Mouse (Mus musculus): ENCODE data around the gene Stim2. TPM values are rescaled to one million over a fixed set of nuclear protein-coding genes. Genes with fewer than 3 reads are reported as not detected.

Gene Stim2
- polyA plus RNA-seq, 1 experiment from 2014 or later: 28.0 TPM

GRCm38 (mm10) chr5:54101960-54102359 lies 103.7 kb downstream of the Stim2 start:
- Histone ChIP-seq H3K27ac (no peak overlapping the region), H3K4me2 (replicated peaks) (no peak overlapping the region), H3K27me3 (no peaks in the 10 kb centered on the region), H3K9me3 (replicated peaks) (no peaks in the 10 kb centered on the region), H3K36me3 (0 out of 2 replicates have a peak, but pooled peaks cover 8% of the 10 kb centered on the region), H3K4me3 (no peak overlapping the region), H3K9ac (no peak overlapping the region), H3K4me1 (peaks cover 10% of the 10 kb centered on the region; the same call in 1 of the 2 replicates)
- no peak for ATAC-seq (ENCODE audit: low FRiP score)
- WGBS: 67% methylated on average over 1 of the region's 1 CpGs

GRCm38 (mm10) chr5:54106669-54107068 lies 108.4 kb downstream of the Stim2 start:
- H3K4me2 ChIP-seq (replicated peaks): no peak overlapping the region
- H3K27ac ChIP-seq: no peak overlapping the region
- H3K9ac ChIP-seq: no peak overlapping the region
- WGBS: 89% methylated on average over 4 of the region's 4 CpGs
- no peaks in the 10 kb centered on the region for H3K27me3 ChIP-seq
- no peaks in the 10 kb centered on the region for H3K9me3 ChIP-seq (replicated peaks)
- H3K4me3 ChIP-seq: no peak overlapping the region
- H3K36me3 ChIP-seq: 0 out of 2 replicates have a peak, but pooled peaks cover 8% of the 10 kb centered on the region
- ATAC-seq (ENCODE audit: low FRiP score): no peak
- H3K4me1 ChIP-seq: peaks cover 3% of the 10 kb centered on the region; the same call in 1 of the 2 replicates

GRCm38 (mm10) chr5:54107069-54107468 lies 108.8 kb downstream of the Stim2 start:
- ATAC-seq (ENCODE audit: low FRiP score): no peak
- WGBS: 79% methylated on average over 6 of the region's 6 CpGs

GRCm38 (mm10) chr5:54109096-54109495 lies 110.8 kb downstream of the Stim2 start:
- Histone ChIP-seq H3K4me1 (no peaks in the 10 kb centered on the region), H3K4me2 (replicated peaks) (no peak overlapping the region), H3K9me3 (replicated peaks) (no peaks in the 10 kb centered on the region), H3K27me3 (no peaks in the 10 kb centered on the region), H3K4me3 (no peak overlapping the region), H3K27ac (no peak overlapping the region), H3K9ac (no peak overlapping the region), H3K36me3 (0 out of 2 replicates have a peak, but pooled peaks cover 8% of the 10 kb centered on the region)
- ATAC-seq (ENCODE audit: low FRiP score): no peak
- 97% methylated on average over 5 of the region's 5 CpGs for WGBS

More at GRCm38 (mm10) chr5:54107069-54107468, 108.8 kb downstream of the Stim2 start:
- H3K9ac ChIP-seq: no peak overlapping the region
- no peaks in the 10 kb centered on the region for H3K27me3 ChIP-seq
- no peak overlapping the region for H3K4me2 ChIP-seq (replicated peaks)
- 0 out of 2 replicates have a peak, but pooled peaks cover 8% of the 10 kb centered on the region for H3K36me3 ChIP-seq
- no peak overlapping the region for H3K27ac ChIP-seq
- H3K4me1 ChIP-seq: no peaks in the 10 kb centered on the region
- H3K4me3 ChIP-seq: no peak overlapping the region
- no peaks in the 10 kb centered on the region for H3K9me3 ChIP-seq (replicated peaks)

- Histone ChIP-seq H3K4me1 (peaks cover 3% of the 10 kb centered on the region; the same call in 1 of the 2 replicates), H3K4me3 (no peak overlapping the region), H3K4me2 (replicated peaks) (no peak overlapping the region), H3K27ac (no peak overlapping the region), H3K36me3 (0 out of 2 replicates have a peak, but pooled peaks cover 2% of the 10 kb centered on the region), H3K9me3 (replicated peaks) (no peaks in the 10 kb centered on the region), H3K27me3 (no peaks in the 10 kb centered on the region), H3K9ac (no peak overlapping the region)
- ATAC-seq (ENCODE audit: low FRiP score): no peak
- WGBS: 93% methylated on average over 11 of the region's 11 CpGs
These were observed 112.5 kb downstream of the Stim2 start for GRCm38 (mm10) chr5:54110789-54111188.

- 31% methylated on average over 3 of the region's 3 CpGs for WGBS
- H3K4me3 ChIP-seq: no peak overlapping the region
- H3K9ac ChIP-seq: no peak overlapping the region
- H3K36me3 ChIP-seq: peaks cover 3% of the 10 kb centered on the region
- no peak overlapping the region for H3K4me2 ChIP-seq (replicated peaks)
- H3K27ac ChIP-seq: no peak overlapping the region
- ATAC-seq (ENCODE audit: low FRiP score): no peak
- no peaks in the 10 kb centered on the region for H3K27me3 ChIP-seq
- no peaks in the 10 kb centered on the region for H3K9me3 ChIP-seq (replicated peaks)
- H3K4me1 ChIP-seq: peaks cover 3% of the 10 kb centered on the region; the same call in 1 of the 2 replicates
These were observed 115.0 kb downstream of the Stim2 start for GRCm38 (mm10) chr5:54113284-54113683.

GRCm38 (mm10) chr5:54116538-54116937 lies 118.2 kb downstream of the Stim2 start:
- no peaks in the 10 kb centered on the region for H3K9me3 ChIP-seq (replicated peaks)
- no peak overlapping the region for H3K27ac ChIP-seq
- H3K27me3 ChIP-seq: no peaks in the 10 kb centered on the region
- peaks cover 3% of the 10 kb centered on the region for H3K36me3 ChIP-seq
- H3K4me2 ChIP-seq (replicated peaks): no peak overlapping the region
- no peak overlapping the region for H3K9ac ChIP-seq
- no peak overlapping the region for H3K4me3 ChIP-seq
- 93% methylated on average over 10 of the region's 10 CpGs for WGBS
- ATAC-seq (ENCODE audit: low FRiP score): no peak
- peaks cover 3% of the 10 kb centered on the region; the same call in 1 of the 2 replicates for H3K4me1 ChIP-seq

GRCm38 (mm10) chr5:54118410-54119212 lies 120.3 kb downstream of the Stim2 start:
- Histone ChIP-seq H3K36me3 (peaks cover 3% of the 10 kb centered on the region), H3K4me3 (no peak overlapping the region), H3K9me3 (replicated peaks) (no peaks in the 10 kb centered on the region), H3K4me2 (replicated peaks) (no peak overlapping the region), H3K27ac (no peak overlapping the region), H3K4me1 (peaks cover 3% of the 10 kb centered on the region; the same call in 1 of the 2 replicates), H3K27me3 (no peaks in the 10 kb centered on the region), H3K9ac (no peak overlapping the region)
- 78% methylated on average over 19 of the region's 19 CpGs for WGBS
- ATAC-seq (ENCODE audit: low FRiP score): no peak

GRCm38 (mm10) chr5:54148091-54148795 lies 149.9 kb downstream of the Stim2 start:
- Histone ChIP-seq H3K4me1 (no peaks in the 10 kb centered on the region), H3K4me3 (no peak overlapping the region), H3K9ac (no peak overlapping the region), H3K27ac (no peak overlapping the region), H3K4me2 (replicated peaks) (no peak overlapping the region), H3K9me3 (replicated peaks) (no peaks in the 10 kb centered on the region), H3K27me3 (no peaks in the 10 kb centered on the region), H3K36me3 (no peaks in the 10 kb centered on the region)
- WGBS: 90% methylated on average over 5 of the region's 5 CpGs
- no peak for ATAC-seq (ENCODE audit: low FRiP score)

GRCm38 (mm10) chr5:54154503-54155226 lies 156.4 kb downstream of the Stim2 start:
- H3K4me2 ChIP-seq (replicated peaks): peak overlapping the region; percentile 49
- no peak overlapping the region for H3K27ac ChIP-seq
- ATAC-seq (ENCODE audit: low FRiP score): peak; percentile 37; the same call in 1 of the 2 replicates
- peak overlapping the region; percentile 11; the same call in 1 of the 2 replicates for H3K4me3 ChIP-seq
- no peaks in the 10 kb centered on the region for H3K36me3 ChIP-seq
- peaks cover 22% of the 10 kb centered on the region for H3K4me1 ChIP-seq
- 23% methylated on average over 13 of the region's 13 CpGs for WGBS
- H3K9ac ChIP-seq: no peak overlapping the region
- H3K9me3 ChIP-seq (replicated peaks): no peaks in the 10 kb centered on the region
- peaks cover 4% of the 10 kb centered on the region; the same call in 1 of the 2 replicates for H3K27me3 ChIP-seq

- H3K9ac ChIP-seq: no peak overlapping the region
- no peaks in the 10 kb centered on the region for H3K36me3 ChIP-seq
- peak; percentile 71 for ATAC-seq (ENCODE audit: low FRiP score)
- H3K9me3 ChIP-seq (replicated peaks): no peaks in the 10 kb centered on the region
- H3K4me1 ChIP-seq: peaks cover 23% of the 10 kb centered on the region
- H3K4me2 ChIP-seq (replicated peaks): peak overlapping the region; percentile 49
- H3K27me3 ChIP-seq: peaks cover 4% of the 10 kb centered on the region; the same call in 1 of the 2 replicates
- WGBS: 54% methylated on average over 12 of the region's 12 CpGs
- 0 out of 2 replicates have a peak overlapping the region, but pooled peaks have one; percentile 0 for H3K27ac ChIP-seq
- H3K4me3 ChIP-seq: peak overlapping the region; percentile 11; the same call in 1 of the 2 replicates
These were observed 157.0 kb downstream of the Stim2 start for GRCm38 (mm10) chr5:54155227-54155776.

All from hindbrain, embryonic 12.5 days (tissue).